Mouse (Mus musculus) C2C12 (cell line): Measurements from ENCODE around the gene Snrnp27.

Experiments
- CEBPB ChIP-seq: IDR thresholded peaks from one replicate; pipeline ENCODE4 v1.6.1; 2011; ENCODE audit warnings: low read depth, mild to moderate bottlenecking, control low read depth, moderate library complexity
- CTCF ChIP-seq: IDR thresholded peaks from one replicate; pipeline ENCODE4 v1.5.1; 2011; ENCODE audit not compliant: control insufficient read depth, insufficient read depth, insufficient read length
- FOSL1 ChIP-seq: IDR thresholded peaks from one replicate; pipeline ENCODE4 v1.8.0; 2011; ENCODE audit warnings: mild to moderate bottlenecking, low read length; ENCODE audit not compliant: poor library complexity, insufficient read depth, severe bottlenecking
- MAX ChIP-seq: IDR thresholded peaks from one replicate; pipeline ENCODE4 v1.6.1; 2011; ENCODE audit warnings: mild to moderate bottlenecking, control low read depth
- MYOD1 ChIP-seq: IDR thresholded peaks from one replicate; pipeline ENCODE4 v1.6.1; 2011; ENCODE audit warnings: low read depth; ENCODE audit not compliant: control insufficient read depth, insufficient read length
- USF1 ChIP-seq: IDR thresholded peaks from one replicate; pipeline ENCODE4 v1.6.1; 2011; ENCODE audit warnings: low read depth, mild to moderate bottlenecking, control low read depth, moderate library complexity

DNA sequence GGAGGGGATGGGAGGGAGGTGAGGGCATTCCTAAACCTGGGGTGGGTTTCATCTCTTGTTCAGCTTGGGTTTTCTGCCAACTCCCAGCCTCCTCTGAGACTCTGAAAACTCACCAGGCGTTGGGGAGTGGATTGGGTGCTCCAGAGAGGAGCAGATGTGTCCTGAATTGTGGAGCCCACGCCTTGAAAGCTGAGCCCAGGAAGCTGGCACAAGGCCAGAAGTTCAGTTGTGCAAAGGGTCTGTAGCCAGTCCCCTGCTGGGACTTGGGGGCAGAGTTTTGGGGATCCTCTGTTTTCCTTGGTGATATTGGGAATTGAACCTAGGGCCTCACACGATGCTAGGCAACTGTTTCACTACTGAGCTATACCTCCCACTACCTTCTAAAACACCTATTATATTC, 54.2 kb downstream of the Snrnp27 start:
- TF ChIP-seq CEBPB (no peak), CTCF (no peak), MAX (no peak), MYOD1 (no peak), USF1 (no peak), FOSL1 (no peak)
